Mouse (Mus musculus): ENCODE results near the gene Wars. TPM values are rescaled to one million over a fixed set of nuclear protein-coding genes. Genes with fewer than 3 reads are reported as not detected.

The Wars gene
- polyA plus RNA-seq, 1 experiment = 65.8 TPM

GRCm38 (mm10) chr12:108869575-108869974 is 24.4 kb downstream of the Wars start:
- Histone ChIP-seq H3K4me3 (ENCODE audit: insufficient read depth, poor library complexity, severe bottlenecking) (no peak overlapping the region), H3K79me3 (ENCODE audit: low read depth) (no peaks in the 10 kb centered on the region), H3K79me2 (ENCODE audit: control insufficient read depth, insufficient read depth) (no peaks in the 10 kb centered on the region), H3K27me3 (ENCODE audit: control insufficient read depth, insufficient read depth, insufficient read length) (no peaks in the 10 kb centered on the region), H3K36me3 (ENCODE audit: control insufficient read depth, insufficient read depth) (peaks cover 50% of the 10 kb centered on the region), H3ac (ENCODE audit: control insufficient read depth, insufficient read length, low read depth) (no peak overlapping the region)
- no peak for TF ChIP-seq MAX (IDR thresholded peaks at IDR 0.05)
- TF ChIP-seq FOSL1 (IDR thresholded peaks at IDR 0.05; ENCODE audit: insufficient read depth, low read length, poor library complexity, severe bottlenecking) = no peak
- no peak for TF ChIP-seq CEBPB (IDR thresholded peaks at IDR 0.05; ENCODE audit: low read depth)

GRCm38 (mm10) chr12:108865007-108865494 is 28.9 kb downstream of the Wars start:
- Histone ChIP-seq H3K4me3 (ENCODE audit: insufficient read depth, poor library complexity, severe bottlenecking) (no peak overlapping the region), H3ac (ENCODE audit: control insufficient read depth, insufficient read length, low read depth) (no peak overlapping the region), H3K79me2 (ENCODE audit: control insufficient read depth, insufficient read depth) (no peaks in the 10 kb centered on the region), H3K79me3 (ENCODE audit: low read depth) (no peaks in the 10 kb centered on the region), H3K36me3 (ENCODE audit: control insufficient read depth, insufficient read depth) (peaks cover 37% of the 10 kb centered on the region), H3K27me3 (ENCODE audit: control insufficient read depth, insufficient read depth, insufficient read length) (no peaks in the 10 kb centered on the region)
- TF ChIP-seq USF1 (IDR thresholded peaks at IDR 0.05; ENCODE audit: low read depth) (no peak), MYOD1 (IDR thresholded peaks at IDR 0.05; ENCODE audit: control insufficient read depth, insufficient read length, low read depth) (no peak), MYOG (IDR thresholded peaks at IDR 0.05; ENCODE audit: control insufficient read depth, extremely low read depth, insufficient read length) (no peak), CTCF (IDR thresholded peaks at IDR 0.05; ENCODE audit: control insufficient read depth, insufficient read depth, insufficient read length) (no peak), CEBPB (IDR thresholded peaks at IDR 0.05; ENCODE audit: low read depth) (no peak), MAX (IDR thresholded peaks at IDR 0.05) (no peak), FOSL1 (IDR thresholded peaks at IDR 0.05; ENCODE audit: insufficient read depth, low read length, poor library complexity, severe bottlenecking) (no peak)

- Histone ChIP-seq H3K36me3 (ENCODE audit: control insufficient read depth, insufficient read depth) (peaks cover 7% of the 10 kb centered on the region), H3K79me2 (ENCODE audit: control insufficient read depth, insufficient read depth) (no peaks in the 10 kb centered on the region), H3K4me3 (ENCODE audit: insufficient read depth, poor library complexity, severe bottlenecking) (no peak overlapping the region), H3K27me3 (ENCODE audit: control insufficient read depth, insufficient read depth, insufficient read length) (no peaks in the 10 kb centered on the region), H3ac (ENCODE audit: control insufficient read depth, insufficient read length, low read depth) (no peak overlapping the region), H3K79me3 (ENCODE audit: low read depth) (no peaks in the 10 kb centered on the region)
- no peak for TF ChIP-seq CTCF (IDR thresholded peaks at IDR 0.05; ENCODE audit: control insufficient read depth, insufficient read depth, insufficient read length)
- no peak for TF ChIP-seq MAX (IDR thresholded peaks at IDR 0.05)
- TF ChIP-seq CEBPB (IDR thresholded peaks at IDR 0.05; ENCODE audit: low read depth) = no peak
- no peak for TF ChIP-seq FOSL1 (IDR thresholded peaks at IDR 0.05; ENCODE audit: insufficient read depth, low read length, poor library complexity, severe bottlenecking)
- TF ChIP-seq USF1 (IDR thresholded peaks at IDR 0.05; ENCODE audit: low read depth) = no peak
- TF ChIP-seq MYOG (IDR thresholded peaks at IDR 0.05; ENCODE audit: control insufficient read depth, extremely low read depth, insufficient read length) = no peak
- no peak for TF ChIP-seq MYOD1 (IDR thresholded peaks at IDR 0.05; ENCODE audit: control insufficient read depth, insufficient read length, low read depth)
Observed at GRCm38 (mm10) chr12:108858486-108858885, 35.5 kb downstream of the Wars start.

- Histone ChIP-seq H3K4me3 (ENCODE audit: insufficient read depth, poor library complexity, severe bottlenecking) (no peak overlapping the region), H3K79me2 (ENCODE audit: control insufficient read depth, insufficient read depth) (no peaks in the 10 kb centered on the region), H3K27me3 (ENCODE audit: control insufficient read depth, insufficient read depth, insufficient read length) (no peaks in the 10 kb centered on the region), H3ac (ENCODE audit: control insufficient read depth, insufficient read length, low read depth) (no peak overlapping the region), H3K79me3 (ENCODE audit: low read depth) (no peaks in the 10 kb centered on the region), H3K36me3 (ENCODE audit: control insufficient read depth, insufficient read depth) (peaks cover 7% of the 10 kb centered on the region)
- no peak for TF ChIP-seq FOSL1 (IDR thresholded peaks at IDR 0.05; ENCODE audit: insufficient read depth, low read length, poor library complexity, severe bottlenecking)
- TF ChIP-seq MAX (IDR thresholded peaks at IDR 0.05) = no peak
- no peak for TF ChIP-seq CTCF (IDR thresholded peaks at IDR 0.05; ENCODE audit: control insufficient read depth, insufficient read depth, insufficient read length)
- no peak for TF ChIP-seq MYOG (IDR thresholded peaks at IDR 0.05; ENCODE audit: control insufficient read depth, extremely low read depth, insufficient read length)
- no peak for TF ChIP-seq MYOD1 (IDR thresholded peaks at IDR 0.05; ENCODE audit: control insufficient read depth, insufficient read length, low read depth)
- no peak for TF ChIP-seq CEBPB (IDR thresholded peaks at IDR 0.05; ENCODE audit: low read depth)
- TF ChIP-seq USF1 (IDR thresholded peaks at IDR 0.05; ENCODE audit: low read depth) = no peak
Observed at GRCm38 (mm10) chr12:108857589-108858184, 36.3 kb downstream of the Wars start.

GRCm38 (mm10) chr12:108857109-108857508 is 36.9 kb downstream of the Wars start:
- no peak for TF ChIP-seq CEBPB (IDR thresholded peaks at IDR 0.05; ENCODE audit: low read depth)
- no peak for TF ChIP-seq USF1 (IDR thresholded peaks at IDR 0.05; ENCODE audit: low read depth)
- TF ChIP-seq MYOD1 (IDR thresholded peaks at IDR 0.05; ENCODE audit: control insufficient read depth, insufficient read length, low read depth) = no peak
- TF ChIP-seq CTCF (IDR thresholded peaks at IDR 0.05; ENCODE audit: control insufficient read depth, insufficient read depth, insufficient read length) = no peak
- no peak for TF ChIP-seq MAX (IDR thresholded peaks at IDR 0.05)
- TF ChIP-seq FOSL1 (IDR thresholded peaks at IDR 0.05; ENCODE audit: insufficient read depth, low read length, poor library complexity, severe bottlenecking) = no peak
- TF ChIP-seq MYOG (IDR thresholded peaks at IDR 0.05; ENCODE audit: control insufficient read depth, extremely low read depth, insufficient read length) = no peak
- H3K36me3 ChIP-seq (ENCODE audit: control insufficient read depth, insufficient read depth) = peaks cover 7% of the 10 kb centered on the region

GRCm38 (mm10) chr12:108856186-108856585 is 37.8 kb downstream of the Wars start:
- TF ChIP-seq FOSL1 (IDR thresholded peaks at IDR 0.05; ENCODE audit: insufficient read depth, low read length, poor library complexity, severe bottlenecking) = no peak
- peak; percentile 46 for TF ChIP-seq MYOD1 (IDR thresholded peaks at IDR 0.05; ENCODE audit: control insufficient read depth, insufficient read length, low read depth)
- H3K36me3 ChIP-seq (ENCODE audit: control insufficient read depth, insufficient read depth) = peaks cover 4% of the 10 kb centered on the region
- no peak overlapping the region for H3ac ChIP-seq (ENCODE audit: control insufficient read depth, insufficient read length, low read depth)
- no peaks in the 10 kb centered on the region for H3K27me3 ChIP-seq (ENCODE audit: control insufficient read depth, insufficient read depth, insufficient read length)
- no peaks in the 10 kb centered on the region for H3K79me2 ChIP-seq (ENCODE audit: control insufficient read depth, insufficient read depth)
- H3K4me3 ChIP-seq (ENCODE audit: insufficient read depth, poor library complexity, severe bottlenecking) = no peak overlapping the region
- H3K79me3 ChIP-seq (ENCODE audit: low read depth) = no peaks in the 10 kb centered on the region

More at GRCm38 (mm10) chr12:108857109-108857508, 36.9 kb downstream of the Wars start:
- Histone ChIP-seq H3ac (ENCODE audit: control insufficient read depth, insufficient read length, low read depth) (no peak overlapping the region), H3K4me3 (ENCODE audit: insufficient read depth, poor library complexity, severe bottlenecking) (no peak overlapping the region), H3K79me3 (ENCODE audit: low read depth) (no peaks in the 10 kb centered on the region), H3K79me2 (ENCODE audit: control insufficient read depth, insufficient read depth) (no peaks in the 10 kb centered on the region), H3K27me3 (ENCODE audit: control insufficient read depth, insufficient read depth, insufficient read length) (no peaks in the 10 kb centered on the region)
